Mouse (Mus musculus) gastrocnemius, adult 2 months (tissue): ENCODE measurements around the gene Gm1043. TPM values are rescaled to one million over a fixed set of nuclear protein-coding genes. Genes with fewer than 3 reads are reported as not detected.

Experiments
- DNase-seq: peaks from one replicate; pipeline ENCODE4 v3.0.0; 2022
- H3K27ac ChIP-seq: fragments of 200-600 bp; 2 replicates; pipeline ENCODE4 v1.8.1; 2022; ENCODE audit warnings: mild to moderate bottlenecking
- H3K4me3 ChIP-seq: fragments of 200-600 bp; 2 replicates; pipeline ENCODE4 v1.8.1; 2022; ENCODE audit warnings: mild to moderate bottlenecking, moderate library complexity
- CTCF ChIP-seq: fragments of 200-600 bp; IDR thresholded peaks from 2 replicates; pipeline ENCODE4 v1.8.1; 2022; ENCODE audit warnings: antibody characterized with exemption, mild to moderate bottlenecking, moderate library complexity
- intact Hi-C: fragments of 180-260 bp; cut with DNase I; formaldehyde crosslinking; loops from one replicate; pipeline ENCODE4 v1.15.1; 2025
- total RNA-seq, 2 experiments: library from RNA; stranded (reverse); gene quantifications; 2 replicates each; pipeline ENCODE4 v1.2.3; 2021

Gene Gm1043
- total RNA-seq, 2 experiments from 2014 or later, result not detected

GRCm38 (mm10) chr5:37202285-37202684 lies 117.1 kb downstream of the Gm1043 start:
- no peak overlapping the region for H3K4me3 ChIP-seq
- no peak for TF ChIP-seq CTCF
- no peak overlapping the region for H3K27ac ChIP-seq
- no peak for DNase-seq
- intact Hi-C loops, result no loop called here

- H3K27ac ChIP-seq, result no peak overlapping the region
- intact Hi-C loops, result no loop called here
- no peak for TF ChIP-seq CTCF
- no peak for DNase-seq
- no peak overlapping the region for H3K4me3 ChIP-seq
Observed at GRCm38 (mm10) chr5:37204886-37205285, 119.7 kb downstream of the Gm1043 start.

- Histone ChIP-seq H3K4me3 (no peak overlapping the region), H3K27ac (no peak overlapping the region)
- TF ChIP-seq CTCF, result no peak
- intact Hi-C loops, result no loop called here
- DNase-seq, result no peak
Observed at GRCm38 (mm10) chr5:37205420-37205819, 120.2 kb downstream of the Gm1043 start.

GRCm38 (mm10) chr5:37206364-37206763 lies 121.2 kb downstream of the Gm1043 start:
- no peak for DNase-seq
- no peak overlapping the region for H3K4me3 ChIP-seq
- intact Hi-C loops, result no loop called here
- no peak overlapping the region for H3K27ac ChIP-seq
- no peak for TF ChIP-seq CTCF

- H3K4me3 ChIP-seq, result no peak overlapping the region
- TF ChIP-seq CTCF, result no peak
- no peak overlapping the region for H3K27ac ChIP-seq
- no peak for DNase-seq
- intact Hi-C loops, result no loop called here
Observed at GRCm38 (mm10) chr5:37212938-37213708, 128.0 kb downstream of the Gm1043 start.

GRCm38 (mm10) chr5:37213709-37214103 lies 128.5 kb downstream of the Gm1043 start:
- intact Hi-C loops, result no loop called here

GRCm38 (mm10) chr5:37214614-37215013 lies 129.4 kb downstream of the Gm1043 start:
- no peak for TF ChIP-seq CTCF

More at GRCm38 (mm10) chr5:37213709-37214103, 128.5 kb downstream of the Gm1043 start:
- DNase-seq, result no peak
- TF ChIP-seq CTCF, result no peak
- Histone ChIP-seq H3K4me3 (no peak overlapping the region), H3K27ac (no peak overlapping the region)

GRCm38 (mm10) chr5:37215276-37215675 lies 130.1 kb downstream of the Gm1043 start:
- H3K4me3 ChIP-seq, result no peak overlapping the region
- intact Hi-C loops, result no loop called here
- no peak overlapping the region for H3K27ac ChIP-seq
- TF ChIP-seq CTCF, result no peak
- no peak for DNase-seq

More at GRCm38 (mm10) chr5:37214614-37215013, 129.4 kb downstream of the Gm1043 start:
- DNase-seq, result no peak
- Histone ChIP-seq H3K4me3 (no peak overlapping the region), H3K27ac (no peak overlapping the region)
- intact Hi-C loops, result no loop called here

- no peak for DNase-seq
- intact Hi-C loops, result no loop called here
- TF ChIP-seq CTCF, result no peak
- Histone ChIP-seq H3K27ac (no peak overlapping the region), H3K4me3 (no peak overlapping the region)
Observed at GRCm38 (mm10) chr5:37219615-37220014, 134.4 kb downstream of the Gm1043 start.

- Histone ChIP-seq H3K27ac (no peak overlapping the region), H3K4me3 (no peak overlapping the region)
- intact Hi-C loops, result no loop called here
- no peak for DNase-seq
- no peak for TF ChIP-seq CTCF
Observed at GRCm38 (mm10) chr5:37220575-37220974, 135.4 kb downstream of the Gm1043 start.

- intact Hi-C loops, result no loop called here
- Histone ChIP-seq H3K27ac (no peak overlapping the region), H3K4me3 (no peak overlapping the region)
- TF ChIP-seq CTCF, result no peak
- DNase-seq, result no peak
Observed at GRCm38 (mm10) chr5:37221563-37221962, 136.4 kb downstream of the Gm1043 start.

- intact Hi-C loops, result no loop called here
- Histone ChIP-seq H3K4me3 (no peak overlapping the region), H3K27ac (no peak overlapping the region)
- TF ChIP-seq CTCF, result no peak
- no peak for DNase-seq
Observed at GRCm38 (mm10) chr5:37222316-37222715, 137.1 kb downstream of the Gm1043 start.

- no peak overlapping the region for H3K27ac ChIP-seq
- no peak for TF ChIP-seq CTCF
- DNase-seq, result no peak
- intact Hi-C loops, result no loop called here
- H3K4me3 ChIP-seq, result no peak overlapping the region
Observed at GRCm38 (mm10) chr5:37225708-37226107, 140.5 kb downstream of the Gm1043 start.
